Mouse (Mus musculus): ENCODE measurements around the gene Zfp593. TPM values are rescaled to one million over a fixed set of nuclear protein-coding genes. Genes with fewer than 3 reads are reported as not detected.
"Not testable (repeated sequence)": the region's sequence is repeated elsewhere in the genome, so short reads cannot be mapped to it uniquely, and the experiment has no call there.

Zfp593 gene
- polyA plus RNA-seq, 1 experiment = 20.4 TPM

DNA sequence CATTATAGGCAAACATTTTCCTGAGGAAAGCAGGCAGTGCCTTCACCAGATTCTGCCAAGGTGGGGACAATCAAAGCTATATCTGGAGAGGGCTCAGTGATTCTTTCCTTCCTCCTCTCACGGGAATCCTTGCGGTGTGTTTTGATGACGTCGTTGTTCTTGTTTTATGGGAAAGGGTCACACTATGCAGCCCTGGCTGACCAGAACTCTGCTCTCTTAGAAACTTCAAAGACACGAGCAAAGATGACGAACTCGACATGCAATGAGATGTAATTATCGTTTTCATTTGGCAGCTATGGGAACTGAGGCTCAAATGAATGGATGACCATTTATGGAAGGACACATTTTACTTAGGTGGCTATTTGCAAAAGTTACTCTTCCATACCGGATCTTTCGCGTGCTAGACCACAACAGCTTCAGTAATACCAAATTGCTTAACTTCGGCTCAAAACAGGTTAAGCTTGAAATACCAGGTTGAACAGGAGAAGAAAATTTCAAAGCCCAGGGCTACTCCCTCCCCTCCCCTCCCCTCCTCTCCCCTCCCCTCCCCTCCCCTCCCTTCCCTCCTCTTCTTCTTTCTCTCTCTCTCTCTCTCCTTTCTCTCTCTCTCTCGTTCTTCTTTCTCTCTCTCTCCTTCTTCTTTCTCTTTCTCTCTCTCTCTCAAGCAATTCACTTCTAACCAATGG is 27.5 kb upstream of the Zfp593 start:
- Histone ChIP-seq H3ac (ENCODE audit: control insufficient read depth, insufficient read length, low read depth) (no peak overlapping the region), H3K79me2 (ENCODE audit: control insufficient read depth, insufficient read depth) (no peaks in the 10 kb centered on the region), H3K27me3 (ENCODE audit: control insufficient read depth, insufficient read depth, insufficient read length) (no peaks in the 10 kb centered on the region), H3K4me3 (ENCODE audit: insufficient read depth, poor library complexity, severe bottlenecking) (no peak overlapping the region), H3K36me3 (ENCODE audit: control insufficient read depth, insufficient read depth) (peaks cover 8% of the 10 kb centered on the region), H3K79me3 (ENCODE audit: low read depth) (no peaks in the 10 kb centered on the region)
- no peak for TF ChIP-seq FOSL1 (IDR thresholded peaks at IDR 0.05; ENCODE audit: insufficient read depth, low read length, poor library complexity, severe bottlenecking)
- no peak for TF ChIP-seq MYOD1 (IDR thresholded peaks at IDR 0.05; ENCODE audit: control insufficient read depth, insufficient read length, low read depth)
- TF ChIP-seq CTCF (IDR thresholded peaks at IDR 0.05; ENCODE audit: control insufficient read depth, insufficient read depth, insufficient read length) = no peak
- no peak for TF ChIP-seq MAX (IDR thresholded peaks at IDR 0.05)
- no peak for TF ChIP-seq USF1 (IDR thresholded peaks at IDR 0.05; ENCODE audit: low read depth)
- TF ChIP-seq CEBPB (IDR thresholded peaks at IDR 0.05; ENCODE audit: low read depth) = no peak

DNA sequence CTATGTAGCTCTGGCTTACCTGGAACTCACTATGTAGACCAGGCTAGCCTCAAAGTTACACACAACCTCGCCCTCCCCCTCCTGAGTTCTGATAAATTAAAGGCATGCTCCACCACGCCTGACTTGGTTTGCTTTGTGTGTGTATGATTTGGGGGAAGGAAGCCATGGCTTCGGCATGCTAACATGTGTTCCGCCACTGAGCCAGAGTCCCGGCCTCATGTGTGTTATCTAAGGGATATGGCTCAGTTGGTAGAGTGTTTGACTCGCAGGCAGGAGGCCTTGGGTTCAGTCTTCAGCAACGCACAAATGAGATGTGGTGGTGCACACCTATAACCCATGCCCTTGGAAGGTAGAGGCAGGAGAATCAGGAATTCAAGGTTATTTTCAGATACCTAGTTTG is 26.6 kb upstream of the Zfp593 start:
- Histone ChIP-seq H3K36me3 (ENCODE audit: control insufficient read depth, insufficient read depth) (peaks cover 2% of the 10 kb centered on the region), H3ac (ENCODE audit: control insufficient read depth, insufficient read length, low read depth) (no peak overlapping the region), H3K27me3 (ENCODE audit: control insufficient read depth, insufficient read depth, insufficient read length) (no peaks in the 10 kb centered on the region), H3K4me3 (ENCODE audit: insufficient read depth, poor library complexity, severe bottlenecking) (no peak overlapping the region), H3K79me3 (ENCODE audit: low read depth) (no peaks in the 10 kb centered on the region), H3K79me2 (ENCODE audit: control insufficient read depth, insufficient read depth) (no peaks in the 10 kb centered on the region)
- TF ChIP-seq CEBPB (IDR thresholded peaks at IDR 0.05; ENCODE audit: low read depth) (no peak), MYOD1 (IDR thresholded peaks at IDR 0.05; ENCODE audit: control insufficient read depth, insufficient read length, low read depth) (no peak), MAX (IDR thresholded peaks at IDR 0.05) (no peak), USF1 (IDR thresholded peaks at IDR 0.05; ENCODE audit: low read depth) (no peak), FOSL1 (IDR thresholded peaks at IDR 0.05; ENCODE audit: insufficient read depth, low read length, poor library complexity, severe bottlenecking) (no peak), MYOG (IDR thresholded peaks at IDR 0.05; ENCODE audit: control insufficient read depth, extremely low read depth, insufficient read length) (no peak), CTCF (IDR thresholded peaks at IDR 0.05; ENCODE audit: control insufficient read depth, insufficient read depth, insufficient read length) (no peak)

DNA sequence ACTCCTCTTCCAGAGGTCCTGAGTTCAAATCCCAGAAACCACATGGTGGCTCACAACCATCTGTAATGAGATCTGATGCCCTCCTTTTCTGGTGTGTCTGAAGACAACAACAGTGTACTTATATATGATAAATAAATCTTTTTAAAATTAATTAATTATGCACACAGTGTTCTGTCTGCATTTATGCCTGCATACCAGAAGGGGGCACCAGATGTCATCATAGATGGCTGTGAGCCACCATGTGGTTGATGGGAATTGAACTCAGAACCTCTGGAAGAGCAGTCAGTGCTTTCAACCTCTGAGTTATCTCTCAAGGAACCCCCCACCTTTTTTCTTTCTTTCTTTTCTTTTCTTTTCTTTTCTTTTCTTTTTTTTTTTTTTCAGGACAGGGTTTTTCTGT is 24.2 kb upstream of the Zfp593 start:
- H3K79me2 ChIP-seq (ENCODE audit: control insufficient read depth, insufficient read depth); H3K79me3 ChIP-seq (ENCODE audit: low read depth); H3K4me3 ChIP-seq (ENCODE audit: insufficient read depth, poor library complexity, severe bottlenecking); H3K27me3 ChIP-seq (ENCODE audit: control insufficient read depth, insufficient read depth, insufficient read length); H3K36me3 ChIP-seq (ENCODE audit: control insufficient read depth, insufficient read depth); H3ac ChIP-seq (ENCODE audit: control insufficient read depth, insufficient read length, low read depth): not testable (repeated sequence)

DNA sequence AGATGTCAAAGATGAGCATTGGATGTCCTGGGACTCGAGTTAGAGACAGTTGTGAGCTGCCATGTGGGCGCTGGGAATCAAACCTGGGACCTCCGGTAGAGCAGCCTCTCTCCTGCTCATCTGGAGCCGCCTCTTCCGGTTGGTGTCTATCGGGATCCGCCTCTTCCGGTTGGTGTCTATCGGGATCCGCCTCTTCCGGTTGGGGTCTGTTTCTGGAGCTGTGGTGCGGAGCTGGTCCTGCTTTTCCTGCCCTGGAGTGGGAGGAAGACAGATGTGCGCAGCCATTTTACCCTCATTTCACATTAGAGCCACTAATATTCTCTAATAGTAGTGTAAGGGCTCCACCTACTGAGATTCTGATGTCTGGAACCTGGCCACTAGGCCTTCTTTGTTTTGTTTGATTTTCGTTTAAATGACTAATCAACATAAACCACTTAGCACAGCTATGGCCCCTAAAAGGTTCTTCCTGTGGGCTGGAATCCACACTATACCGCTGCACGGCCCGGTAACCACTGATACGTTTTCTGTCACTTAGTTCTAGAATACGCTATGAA is 22.8 kb upstream of the Zfp593 start:
- Histone ChIP-seq H3ac (ENCODE audit: control insufficient read depth, insufficient read length, low read depth) (no peak overlapping the region), H3K79me3 (ENCODE audit: low read depth) (no peaks in the 10 kb centered on the region), H3K27me3 (ENCODE audit: control insufficient read depth, insufficient read depth, insufficient read length) (no peaks in the 10 kb centered on the region), H3K4me3 (ENCODE audit: insufficient read depth, poor library complexity, severe bottlenecking) (no peak overlapping the region), H3K79me2 (ENCODE audit: control insufficient read depth, insufficient read depth) (no peaks in the 10 kb centered on the region), H3K36me3 (ENCODE audit: control insufficient read depth, insufficient read depth) (no peaks in the 10 kb centered on the region)
- TF ChIP-seq FOSL1 (IDR thresholded peaks at IDR 0.05; ENCODE audit: insufficient read depth, low read length, poor library complexity, severe bottlenecking) (no peak), USF1 (IDR thresholded peaks at IDR 0.05; ENCODE audit: low read depth) (no peak), CTCF (IDR thresholded peaks at IDR 0.05; ENCODE audit: control insufficient read depth, insufficient read depth, insufficient read length) (no peak), MYOD1 (IDR thresholded peaks at IDR 0.05; ENCODE audit: control insufficient read depth, insufficient read length, low read depth) (no peak), MYOG (IDR thresholded peaks at IDR 0.05; ENCODE audit: control insufficient read depth, extremely low read depth, insufficient read length) (no peak), CEBPB (IDR thresholded peaks at IDR 0.05; ENCODE audit: low read depth) (no peak), MAX (IDR thresholded peaks at IDR 0.05) (no peak)

DNA sequence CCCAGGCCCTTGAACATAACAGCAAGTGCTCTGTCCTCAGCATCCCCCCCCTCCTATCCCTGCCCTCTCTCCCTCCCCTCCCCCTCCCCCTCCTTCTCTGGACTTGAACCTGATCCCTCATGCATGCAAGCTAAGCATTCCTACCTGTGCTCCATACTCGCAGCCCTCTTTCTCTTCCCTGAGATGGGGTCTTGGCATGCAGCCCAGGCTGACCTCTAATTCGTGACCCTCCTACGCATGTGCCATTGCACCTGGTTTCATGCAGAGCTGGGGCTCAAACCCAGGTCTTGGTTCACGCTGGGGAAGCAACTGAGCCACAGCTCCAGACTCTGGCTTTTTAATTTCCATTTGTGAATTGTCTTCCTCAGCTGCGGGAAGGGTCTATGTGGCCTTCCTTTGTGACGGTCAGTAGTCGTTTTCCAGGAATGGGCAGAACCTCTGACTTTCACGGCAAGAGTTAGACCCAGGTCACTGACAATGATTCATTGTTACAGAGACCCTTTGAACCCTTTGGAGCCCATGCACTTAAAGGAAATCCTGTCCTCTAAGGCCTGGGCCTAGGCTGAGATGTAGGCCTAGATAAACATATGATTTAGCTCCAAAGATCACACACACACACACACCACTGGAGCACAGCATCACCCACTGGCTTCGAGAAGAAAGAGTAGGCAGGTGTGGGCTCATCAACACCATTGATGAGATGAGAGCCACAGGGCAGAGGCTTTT is 20.6 kb upstream of the Zfp593 start:
- Histone ChIP-seq H3K4me3 (ENCODE audit: insufficient read depth, poor library complexity, severe bottlenecking) (no peak overlapping the region), H3ac (ENCODE audit: control insufficient read depth, insufficient read length, low read depth) (no peak overlapping the region), H3K27me3 (ENCODE audit: control insufficient read depth, insufficient read depth, insufficient read length) (peaks cover 2% of the 10 kb centered on the region), H3K79me3 (ENCODE audit: low read depth) (no peaks in the 10 kb centered on the region), H3K79me2 (ENCODE audit: control insufficient read depth, insufficient read depth) (no peaks in the 10 kb centered on the region), H3K36me3 (ENCODE audit: control insufficient read depth, insufficient read depth) (no peaks in the 10 kb centered on the region)
- TF ChIP-seq CTCF (IDR thresholded peaks at IDR 0.05; ENCODE audit: control insufficient read depth, insufficient read depth, insufficient read length) = no peak
- no peak for TF ChIP-seq MYOG (IDR thresholded peaks at IDR 0.05; ENCODE audit: control insufficient read depth, extremely low read depth, insufficient read length)
- TF ChIP-seq USF1 (IDR thresholded peaks at IDR 0.05; ENCODE audit: low read depth) = no peak
- TF ChIP-seq MYOD1 (IDR thresholded peaks at IDR 0.05; ENCODE audit: control insufficient read depth, insufficient read length, low read depth) = no peak

DNA sequence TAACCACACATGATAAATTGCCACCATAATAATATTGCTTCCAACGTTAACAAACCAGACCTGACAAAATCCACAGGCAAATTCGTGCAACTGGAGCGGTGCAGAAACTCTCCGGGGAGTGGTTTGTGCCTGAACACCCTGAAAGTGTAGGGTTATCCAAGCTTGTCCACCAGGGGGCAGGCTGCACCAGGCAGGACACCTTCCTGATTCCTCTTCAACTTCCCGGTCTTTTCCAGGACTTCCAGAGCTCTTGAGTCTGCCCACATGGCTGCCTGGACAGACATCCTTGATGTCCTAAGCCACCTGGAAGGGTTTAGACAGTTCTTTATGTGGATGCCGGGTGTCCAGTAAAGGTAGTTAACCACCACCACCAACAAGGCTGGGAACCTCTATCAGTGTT is 17.8 kb upstream of the Zfp593 start:
- TF ChIP-seq CTCF (IDR thresholded peaks at IDR 0.05; ENCODE audit: control insufficient read depth, insufficient read depth, insufficient read length) = peak; percentile 57
- no peak for TF ChIP-seq CEBPB (IDR thresholded peaks at IDR 0.05; ENCODE audit: low read depth)
- no peak overlapping the region for H3K4me3 ChIP-seq (ENCODE audit: insufficient read depth, poor library complexity, severe bottlenecking)

More for the DNA sequence above, 17.8 kb upstream of the Zfp593 start:
- H3ac ChIP-seq (ENCODE audit: control insufficient read depth, insufficient read length, low read depth) = no peak overlapping the region
- H3K79me3 ChIP-seq (ENCODE audit: low read depth) = no peaks in the 10 kb centered on the region
- no peaks in the 10 kb centered on the region for H3K79me2 ChIP-seq (ENCODE audit: control insufficient read depth, insufficient read depth)
- peaks cover 3% of the 10 kb centered on the region for H3K27me3 ChIP-seq (ENCODE audit: control insufficient read depth, insufficient read depth, insufficient read length)
- no peaks in the 10 kb centered on the region for H3K36me3 ChIP-seq (ENCODE audit: control insufficient read depth, insufficient read depth)

Measured in C2C12 (cell line).